Mouse (Mus musculus): ENCODE results near the gene Tfap4. TPM values are rescaled to one million over a fixed set of nuclear protein-coding genes. Genes with fewer than 3 reads are reported as not detected.

Gene Tfap4
- polyA plus RNA-seq, 1 experiment from 2014 or later, result 16.5 TPM

DNA sequence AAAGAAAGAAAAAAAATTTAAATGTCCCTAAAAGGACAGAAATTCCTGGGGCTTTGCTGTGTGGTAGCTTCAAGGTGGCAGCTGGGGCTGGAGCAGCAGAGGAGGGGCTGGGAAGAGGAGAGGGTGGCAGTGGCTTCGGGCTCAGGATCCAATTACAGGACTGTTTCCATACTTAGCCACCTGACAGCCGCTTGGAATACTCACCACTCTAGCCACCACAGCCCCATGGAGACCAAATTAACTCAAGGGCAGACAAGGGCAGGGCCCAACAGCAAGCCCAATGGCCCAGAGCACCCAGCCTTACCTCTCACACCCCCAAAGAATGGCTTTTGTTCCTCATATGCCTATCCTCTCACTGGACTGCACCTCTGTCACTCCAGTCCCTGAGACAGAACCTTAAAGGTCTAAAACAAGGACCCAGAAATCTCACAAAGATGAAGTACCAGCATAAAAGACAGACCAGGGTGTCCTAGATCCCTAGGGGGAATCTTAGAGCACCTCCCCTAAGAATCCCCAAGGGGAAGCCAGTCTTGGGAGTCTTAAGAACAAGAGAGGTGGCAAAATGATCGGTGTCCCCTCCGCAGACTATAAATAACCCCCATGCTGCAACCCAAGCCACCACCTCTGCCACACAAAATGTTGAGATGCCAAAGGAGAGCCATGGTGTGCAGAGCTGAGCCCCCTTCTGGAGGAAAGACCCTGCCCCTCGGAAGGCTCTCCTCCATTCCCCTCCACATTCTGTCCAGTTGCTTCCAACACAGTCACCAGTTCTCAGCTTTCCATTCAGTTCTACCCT is 37.7 kb downstream of the Tfap4 start:
- DNase-seq (ENCODE audit: low spot score), result no peak

DNA sequence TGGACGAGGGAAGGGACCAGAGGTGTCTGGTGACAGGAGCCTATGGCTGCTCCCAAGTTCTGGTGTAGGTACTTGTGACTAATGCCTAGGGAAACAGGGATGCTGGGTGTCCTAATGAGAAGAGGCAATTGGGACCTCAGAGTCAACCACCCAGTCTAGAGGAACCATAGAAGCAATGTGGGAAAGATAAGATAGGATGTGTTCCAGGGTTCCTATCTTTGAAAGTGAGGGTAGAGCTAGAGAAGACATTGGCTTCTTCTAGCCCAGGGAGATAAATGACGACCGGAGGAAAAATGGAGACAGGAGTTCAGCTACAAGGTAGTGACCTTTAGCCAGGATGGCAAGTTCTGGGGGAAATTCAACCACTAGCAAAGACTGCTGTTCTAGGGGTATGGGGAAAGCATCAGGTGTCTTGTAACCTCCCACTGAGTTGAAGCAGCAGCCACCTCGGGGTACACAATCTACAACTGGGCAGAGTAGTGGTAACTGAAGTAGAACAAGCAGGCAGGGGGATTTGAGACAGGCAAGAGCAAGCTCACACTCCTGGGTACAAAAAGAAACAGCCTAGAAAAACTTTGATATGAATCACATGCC is 38.5 kb downstream of the Tfap4 start:
- DNase-seq (ENCODE audit: low spot score), result no peak

DNA sequence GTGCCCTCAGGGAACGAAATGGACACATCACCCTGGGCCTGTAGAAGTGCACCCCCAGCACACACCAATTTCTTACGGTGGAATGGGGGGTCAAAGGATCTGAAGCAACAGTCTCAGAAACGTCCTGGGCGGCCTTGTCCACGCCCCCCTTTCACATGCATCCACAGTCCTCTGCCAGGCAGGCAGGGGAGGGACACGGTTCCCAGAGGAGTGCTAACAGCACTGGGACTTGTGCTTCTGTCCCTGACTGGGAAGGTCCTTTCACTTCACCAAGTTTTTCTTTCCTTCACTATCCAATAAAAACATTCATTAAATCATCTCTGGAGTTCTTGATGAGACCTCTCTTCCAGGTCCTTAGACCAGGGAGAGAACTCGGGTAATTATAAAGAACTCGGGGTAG is 39.0 kb downstream of the Tfap4 start:
- no peak for DNase-seq (ENCODE audit: low spot score)

DNA sequence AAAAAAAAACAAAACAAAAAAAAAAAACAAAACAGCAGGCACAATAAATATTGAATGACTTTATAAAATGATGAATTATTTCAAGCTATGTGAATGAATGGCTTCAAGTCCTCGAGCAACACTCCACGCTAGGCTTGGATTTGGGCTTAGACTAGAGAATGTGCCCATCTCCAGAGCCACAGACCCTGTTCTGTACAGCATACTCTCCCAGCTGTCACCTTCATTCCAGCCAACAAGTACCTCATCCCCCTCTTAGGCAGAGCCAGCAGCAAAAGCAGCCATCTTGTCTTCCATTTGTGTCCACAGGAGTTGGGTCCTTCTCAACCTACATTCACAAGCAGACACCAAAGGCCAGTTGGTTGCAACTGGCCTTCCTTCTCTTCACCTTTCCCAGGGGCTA is 39.8 kb downstream of the Tfap4 start:
- DNase-seq (ENCODE audit: low spot score), result no peak

DNA sequence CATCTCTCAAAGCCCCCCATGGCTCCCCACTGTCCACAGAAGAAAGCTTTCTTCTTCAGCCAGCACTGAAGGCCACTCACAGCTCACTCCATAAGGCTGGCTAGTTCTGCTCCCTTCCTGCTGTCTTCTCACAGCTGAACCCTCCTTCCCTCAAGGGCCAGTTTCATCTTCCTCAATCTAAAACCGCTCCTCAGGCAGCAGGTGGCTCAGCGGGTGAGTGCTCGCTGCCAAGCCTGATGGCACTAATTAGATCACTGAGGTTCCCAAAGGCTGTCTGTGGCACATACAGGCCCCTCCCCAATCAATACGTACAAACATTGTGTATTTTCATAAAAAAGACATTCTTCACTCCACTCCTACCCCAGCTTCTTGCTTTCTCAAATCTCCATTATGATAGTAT is 40.5 kb downstream of the Tfap4 start:
- DNase-seq (ENCODE audit: low spot score), result no peak

DNA sequence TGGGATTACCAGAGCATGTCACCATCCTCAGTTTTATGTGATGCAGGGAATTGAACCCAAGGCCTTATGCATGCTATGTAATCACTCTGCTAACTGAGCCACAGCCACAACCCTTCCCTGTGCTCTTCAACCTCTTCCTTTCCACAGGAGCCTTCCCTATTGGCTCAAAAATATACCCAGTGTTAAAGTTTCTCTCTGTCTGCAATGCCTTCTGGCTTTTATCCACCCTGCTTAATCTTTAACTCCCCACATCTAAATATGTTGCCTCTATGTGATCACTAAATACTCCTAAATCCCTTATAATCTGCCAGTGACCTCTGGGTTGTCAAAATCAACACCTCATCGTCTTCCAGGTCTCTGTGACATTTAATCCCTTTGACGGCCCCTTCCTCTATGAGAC is 41.7 kb downstream of the Tfap4 start:
- DNase-seq (ENCODE audit: low spot score), result no peak

DNA sequence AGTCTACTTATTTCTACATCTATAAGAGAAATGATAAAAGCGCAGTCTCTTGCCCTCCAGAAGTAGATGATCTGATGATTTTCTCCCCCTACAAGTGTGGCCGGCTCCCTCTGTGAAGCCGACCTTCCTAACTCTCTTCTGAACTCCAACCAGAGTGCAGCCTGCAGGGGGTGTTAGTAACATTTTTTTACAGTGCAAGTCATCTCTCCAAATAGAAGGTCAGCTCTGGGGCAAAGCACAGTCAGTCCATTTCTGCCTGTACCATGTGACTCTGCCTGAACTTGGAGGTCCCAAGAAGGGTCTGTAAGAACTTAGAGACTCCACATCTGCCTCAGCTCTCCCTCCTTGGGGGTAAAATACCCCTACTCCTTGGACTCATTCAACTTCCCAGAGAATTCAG is 45.3 kb downstream of the Tfap4 start:
- DNase-seq (ENCODE audit: low spot score), result no peak

DNA sequence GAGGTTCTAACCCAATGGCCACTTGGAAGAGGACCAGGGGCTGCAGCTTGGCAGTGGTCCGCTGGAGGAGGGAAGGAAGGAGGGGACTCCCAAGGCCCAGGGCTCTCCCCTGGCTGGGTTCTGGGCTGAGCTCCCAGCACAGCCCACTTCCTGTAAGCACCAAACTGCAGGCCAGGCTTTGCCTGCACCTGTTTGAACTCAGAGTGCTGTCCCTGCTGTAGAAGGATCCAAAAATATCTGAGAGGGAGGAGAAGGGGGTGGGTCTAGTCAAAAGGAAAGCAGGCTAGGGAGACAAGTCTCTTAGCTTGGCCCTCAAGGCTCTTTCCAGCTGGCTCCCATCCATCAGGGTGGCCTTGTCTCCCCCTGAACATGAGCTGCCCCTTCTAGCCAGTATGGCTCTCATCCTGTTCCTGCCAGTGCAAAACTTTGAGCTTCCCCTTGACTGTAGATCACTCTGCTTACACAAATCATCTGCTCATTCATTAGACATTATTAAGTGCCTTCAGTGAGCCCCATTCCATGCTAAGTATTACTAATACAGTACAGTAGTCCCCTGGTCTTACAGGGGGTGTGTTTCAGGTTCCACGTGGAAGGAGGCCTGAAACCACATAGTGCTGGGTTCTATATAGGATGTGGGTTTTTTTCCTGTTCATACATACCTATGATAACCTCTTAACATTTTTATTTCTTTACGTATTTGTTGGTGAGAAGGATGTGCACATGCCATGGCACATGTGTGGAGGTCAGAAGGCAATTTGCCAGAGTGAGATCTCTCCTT is 46.8 kb downstream of the Tfap4 start:
- peak; percentile 68 for DNase-seq (ENCODE audit: low spot score)

DNA sequence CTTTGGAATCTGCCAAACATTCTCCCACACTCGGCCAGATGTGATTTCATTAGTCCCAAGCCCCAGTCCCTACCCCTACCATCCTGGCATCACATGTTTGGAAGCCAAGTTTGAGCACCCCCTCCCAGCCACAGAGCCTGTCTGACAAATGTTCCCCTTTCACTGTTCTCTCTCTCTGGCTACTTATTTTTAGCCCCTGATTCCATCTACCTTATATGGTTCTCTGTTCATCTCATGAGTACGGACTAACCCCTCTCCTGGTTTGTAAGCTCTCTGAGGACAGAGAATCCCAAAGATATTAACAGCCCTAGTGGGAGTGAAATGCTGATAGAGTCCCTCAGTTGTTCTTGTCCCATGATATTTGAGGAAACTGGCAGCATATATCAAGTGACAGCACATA is 48.3 kb downstream of the Tfap4 start:
- DNase-seq (ENCODE audit: low spot score), result no peak

DNA sequence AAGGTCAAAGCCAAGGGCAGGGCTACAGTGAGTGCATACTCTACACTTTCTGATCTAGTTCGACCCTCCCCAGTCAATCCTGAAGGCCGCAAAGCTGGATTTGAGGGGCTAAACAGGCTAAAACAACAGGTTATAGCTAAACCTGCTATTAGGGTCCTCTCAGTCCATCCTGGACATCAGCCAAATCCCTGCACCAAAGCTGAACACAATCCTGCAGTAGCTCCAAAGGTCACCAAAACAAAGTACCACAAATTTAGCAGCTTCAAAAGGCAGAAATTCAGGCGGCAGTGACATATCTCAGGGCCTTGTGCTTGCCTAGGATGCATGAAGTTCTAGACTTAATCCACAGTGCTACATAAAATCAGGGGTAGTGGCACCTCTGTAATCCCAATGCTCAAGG is 53.5 kb downstream of the Tfap4 start:
- no peak for DNase-seq (ENCODE audit: low spot score)

DNA sequence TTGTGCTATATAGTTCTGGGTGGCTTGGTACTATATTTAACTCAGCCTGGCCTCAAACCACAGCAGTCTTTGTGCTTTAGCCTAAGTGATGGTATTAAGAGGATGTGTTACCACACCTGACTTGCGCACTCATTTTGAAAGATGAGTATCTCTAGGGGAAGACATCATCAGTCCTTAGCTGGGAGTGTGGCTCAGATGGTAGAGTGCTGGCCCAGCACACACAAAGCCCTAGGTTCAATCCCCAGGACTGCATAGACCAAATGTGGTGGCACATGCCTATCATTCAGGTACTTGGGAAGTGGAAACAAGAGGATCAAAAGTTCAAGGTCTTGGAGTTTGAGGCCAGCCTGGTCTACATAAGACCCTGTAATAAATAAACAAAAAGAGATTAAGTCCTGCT is 56.2 kb downstream of the Tfap4 start:
- DNase-seq (ENCODE audit: low spot score), result peak; percentile 46

DNA sequence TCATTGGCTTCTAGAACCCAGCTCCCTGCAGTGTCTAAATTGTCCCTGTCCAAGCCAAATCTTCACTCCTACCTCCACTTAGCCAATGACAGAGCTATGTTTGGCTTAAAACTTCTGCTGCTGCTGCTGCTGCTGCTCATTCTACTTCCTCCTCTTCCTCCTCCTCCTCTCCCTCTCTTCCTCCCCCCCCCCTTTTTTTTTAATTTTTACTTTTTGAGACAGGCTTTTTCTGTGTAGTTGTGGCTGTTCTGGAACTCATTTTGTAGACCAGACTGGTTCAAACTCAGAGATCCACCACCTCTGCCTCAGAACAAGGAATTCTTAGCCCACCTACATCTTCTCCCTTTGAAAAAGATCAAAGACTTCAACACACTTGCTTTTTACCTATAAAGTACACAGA is 57.1 kb downstream of the Tfap4 start:
- DNase-seq (ENCODE audit: low spot score), result no peak

DNA sequence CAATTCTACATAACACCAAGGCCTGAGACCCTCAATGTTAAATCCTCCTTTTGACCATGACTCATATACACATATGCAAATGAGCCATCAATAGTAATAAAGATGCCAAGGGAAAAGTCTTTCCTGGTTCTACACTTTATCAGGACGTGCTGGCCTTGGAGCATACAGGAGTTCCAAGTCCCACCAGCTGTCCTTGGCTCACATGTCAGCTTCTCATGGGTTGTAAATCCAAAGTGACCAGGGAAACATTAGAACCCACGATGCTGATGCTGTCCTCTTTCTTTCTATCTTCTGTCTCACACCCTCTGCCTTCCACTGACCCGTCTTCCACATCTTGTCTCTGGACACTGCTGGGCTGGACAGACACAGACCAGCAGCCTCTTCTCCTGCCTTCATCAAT is 58.0 kb downstream of the Tfap4 start:
- DNase-seq (ENCODE audit: low spot score), result no peak

DNA sequence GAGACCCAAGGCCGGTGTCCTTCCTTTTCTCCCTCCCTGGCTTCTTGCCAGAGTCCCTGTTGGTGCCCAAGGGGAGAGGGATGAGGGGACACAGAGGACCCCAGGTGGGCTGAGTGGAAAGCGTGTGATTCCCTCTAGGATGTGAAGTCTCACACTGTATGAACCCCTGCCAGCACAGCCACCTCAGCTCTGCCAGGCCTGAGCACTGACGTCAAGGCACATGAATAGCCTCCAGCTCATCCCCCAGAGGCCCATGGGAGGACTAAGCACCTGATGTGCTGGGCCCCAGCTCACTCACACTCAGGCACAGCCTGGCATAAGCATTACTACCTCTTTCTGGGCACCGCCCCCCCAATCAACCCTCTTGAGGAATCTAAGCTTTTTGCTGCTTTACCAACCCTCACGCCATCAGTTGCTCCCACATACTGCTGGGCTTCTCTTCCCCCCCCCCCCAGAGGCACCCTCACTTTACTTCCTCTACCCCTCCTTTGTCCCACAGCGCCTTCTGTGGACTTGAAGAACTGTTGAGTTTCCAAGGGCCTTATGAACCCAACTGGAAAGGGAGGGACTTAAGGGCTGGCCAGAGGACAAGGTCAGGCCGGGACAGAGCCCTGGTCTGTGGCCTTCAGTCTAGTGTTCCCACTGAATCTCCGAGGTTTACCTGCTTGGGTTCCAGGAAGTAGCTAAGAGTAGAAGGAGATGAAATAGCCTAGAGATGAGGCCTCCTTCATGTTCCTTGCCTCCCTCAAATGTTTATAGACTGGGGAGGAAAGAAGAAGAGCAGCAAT is 58.9 kb downstream of the Tfap4 start:
- DNase-seq (ENCODE audit: low spot score), result no peak

DNA sequence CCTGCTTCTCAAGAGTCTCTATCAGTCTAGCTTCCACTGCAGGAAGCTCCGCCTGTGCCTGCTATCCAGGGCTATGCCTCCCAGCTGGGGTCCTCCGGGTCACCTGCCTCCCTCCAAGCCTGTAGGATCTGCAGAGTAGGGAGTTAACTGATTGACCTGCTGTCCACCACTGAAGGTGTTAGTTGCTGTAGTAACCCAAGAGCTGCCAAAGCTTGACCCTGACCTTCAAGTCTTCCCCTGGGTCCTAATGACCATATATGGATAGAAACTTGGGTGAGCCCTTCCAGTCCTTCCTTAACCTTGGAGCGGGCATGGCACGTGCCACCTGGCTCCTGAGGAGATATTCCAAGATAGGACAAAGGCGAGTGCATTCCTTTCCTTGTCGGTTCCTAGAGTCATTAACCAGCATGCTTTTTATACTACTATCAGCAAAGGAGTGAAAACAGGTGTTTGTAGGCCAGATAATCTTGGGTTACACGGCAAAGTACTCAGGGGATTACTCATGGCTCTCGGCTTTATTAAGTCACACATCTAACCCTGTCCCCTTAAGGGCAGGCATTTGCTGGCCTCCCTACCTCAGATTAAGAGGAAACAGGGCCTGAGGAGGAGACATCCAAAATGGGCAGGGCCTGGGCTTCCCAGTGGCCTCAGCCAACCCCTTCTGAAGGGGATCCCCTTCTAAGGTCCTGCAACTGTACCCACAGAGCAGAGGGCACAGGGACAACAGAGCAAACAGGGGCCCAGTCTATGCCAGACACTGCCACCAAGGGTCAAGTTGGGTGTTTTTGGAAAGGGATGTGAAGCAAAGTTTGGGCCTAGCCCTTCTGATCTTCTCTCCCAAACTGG is 61.7 kb downstream of the Tfap4 start:
- no peak for DNase-seq (ENCODE audit: low spot score)

DNA sequence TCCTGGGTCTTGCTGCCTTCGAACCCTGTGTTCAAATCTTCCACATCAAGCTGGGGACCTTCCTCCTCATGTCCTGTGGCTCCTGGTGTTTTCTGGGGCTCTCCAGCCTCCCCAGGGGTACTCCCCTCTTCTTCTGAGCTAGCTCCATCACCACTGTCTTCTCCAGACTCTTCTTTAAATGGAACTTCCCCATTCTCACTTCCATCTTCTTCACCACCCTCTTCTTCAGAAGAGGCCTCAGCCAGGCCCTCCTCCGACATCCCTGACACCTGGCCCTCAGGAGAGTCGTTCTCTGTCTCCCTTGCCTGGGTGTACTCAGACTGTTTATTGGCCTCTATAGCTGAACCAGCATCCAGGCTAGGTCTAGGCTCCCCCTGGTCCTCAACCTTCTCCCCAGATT is 63.2 kb downstream of the Tfap4 start:
- no peak for DNase-seq (ENCODE audit: low spot score)

DNA sequence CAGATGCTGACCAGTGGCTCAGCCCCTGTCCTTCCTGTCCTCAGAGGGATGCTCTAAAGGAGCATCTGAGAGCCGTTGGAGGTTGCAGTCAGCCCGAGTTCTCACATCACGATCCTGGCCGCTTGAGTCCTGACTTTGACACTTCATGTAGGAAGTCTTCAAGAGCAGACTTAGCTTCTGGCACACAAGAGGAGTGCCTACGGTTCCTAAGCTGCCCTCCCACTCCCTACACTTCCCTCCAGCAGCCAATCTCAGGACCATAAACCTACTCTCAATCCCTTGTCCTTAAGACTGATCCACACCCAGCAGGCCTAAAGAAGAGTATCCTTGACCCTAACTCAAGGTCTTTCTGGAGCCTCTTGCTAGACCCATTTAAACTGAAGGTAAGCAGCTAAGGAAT is 63.8 kb downstream of the Tfap4 start:
- no peak for DNase-seq (ENCODE audit: low spot score)

Measured in thymus, postnatal 0 days (tissue).